Mouse (Mus musculus): Measurements from ENCODE around the gene Abca1. TPM values are rescaled to one million over a fixed set of nuclear protein-coding genes. Genes with fewer than 3 reads are reported as not detected.
A peak's percentile ranks its signal among the peaks of the same experiment; 100 is the strongest.

Abca1 gene
- polyA plus RNA-seq, 1 experiment from 2014 or later = 236 TPM

DNA sequence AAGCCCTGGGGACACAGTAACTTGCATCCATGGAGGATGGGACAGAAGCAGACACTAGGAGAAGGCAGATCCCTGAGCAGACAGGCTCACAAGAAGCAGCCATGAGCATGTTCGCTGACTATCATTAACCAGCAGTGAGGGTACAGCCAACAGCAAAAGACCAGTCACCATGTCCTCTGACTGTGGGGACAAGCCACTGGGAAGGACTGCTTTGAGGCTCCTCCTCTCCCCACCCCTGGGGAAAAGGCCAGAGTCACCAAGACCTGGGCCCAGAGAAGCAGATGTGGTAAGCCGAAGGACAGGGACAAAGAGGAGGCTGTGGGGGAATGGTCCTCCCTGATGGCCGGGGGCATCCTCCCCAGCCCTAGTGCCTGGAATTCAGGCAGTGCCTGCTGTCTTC lies 37.4 kb downstream of the Abca1 start:
- no peak overlapping the region for H3K4me3 ChIP-seq (ENCODE audit: inconsistent target)
- WGBS (ENCODE audit: missing documents) = 69% methylated on average over 3 of the region's 3 CpGs
- peaks cover 46% of the 10 kb centered on the region; the same call in 1 of the 2 replicates for H3K79me2 ChIP-seq (ENCODE audit: inconsistent target)
- H3K36me3 ChIP-seq (ENCODE audit: inconsistent target) = peaks cover 13% of the 10 kb centered on the region; the same call in 1 of the 2 replicates
- H3K27ac ChIP-seq = peak overlapping the region; percentile 95

DNA sequence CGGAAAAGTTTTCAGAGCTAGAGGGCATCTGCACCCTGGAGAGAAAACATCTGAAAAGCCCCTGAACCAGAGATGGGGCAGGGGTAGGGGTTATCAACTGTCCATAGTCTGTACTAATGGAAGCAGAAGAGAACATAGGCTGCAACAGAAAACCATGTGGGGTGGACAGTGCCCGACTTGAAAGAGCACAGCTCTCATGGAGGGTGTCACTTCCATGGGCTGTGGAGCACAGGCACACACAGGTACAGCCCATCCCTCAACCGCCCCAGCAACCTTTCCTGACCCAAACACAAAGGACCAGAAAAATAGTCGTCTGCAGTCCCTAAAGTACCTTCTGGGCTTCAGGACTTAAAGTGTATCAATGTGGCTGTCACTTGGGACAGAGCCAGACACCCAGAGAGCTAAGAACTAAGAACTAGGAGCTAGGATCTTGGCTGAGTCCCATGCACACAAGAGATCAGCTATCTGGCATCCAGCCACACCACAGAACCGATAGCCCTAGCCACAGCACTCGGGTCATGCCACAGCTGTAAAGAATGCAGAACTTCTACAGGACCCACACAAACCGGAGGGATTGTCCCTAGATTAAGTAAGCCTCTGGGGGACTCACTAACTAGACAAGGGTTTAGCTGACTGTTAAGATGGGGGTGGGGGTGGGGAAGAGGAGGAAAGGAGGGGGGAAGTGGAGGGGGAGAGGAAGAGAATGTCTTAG lies 38.0 kb downstream of the Abca1 start:
- peaks cover 53% of the 10 kb centered on the region; the same call in 1 of the 2 replicates for H3K79me2 ChIP-seq (ENCODE audit: inconsistent target)
- no peak overlapping the region for H3K4me3 ChIP-seq (ENCODE audit: inconsistent target)
- WGBS (ENCODE audit: missing documents) = 38% methylated on average over 5 of the region's 7 CpGs
- peak overlapping the region; percentile 95 for H3K27ac ChIP-seq
- H3K36me3 ChIP-seq (ENCODE audit: inconsistent target) = peaks cover 9% of the 10 kb centered on the region; the same call in 1 of the 2 replicates

DNA sequence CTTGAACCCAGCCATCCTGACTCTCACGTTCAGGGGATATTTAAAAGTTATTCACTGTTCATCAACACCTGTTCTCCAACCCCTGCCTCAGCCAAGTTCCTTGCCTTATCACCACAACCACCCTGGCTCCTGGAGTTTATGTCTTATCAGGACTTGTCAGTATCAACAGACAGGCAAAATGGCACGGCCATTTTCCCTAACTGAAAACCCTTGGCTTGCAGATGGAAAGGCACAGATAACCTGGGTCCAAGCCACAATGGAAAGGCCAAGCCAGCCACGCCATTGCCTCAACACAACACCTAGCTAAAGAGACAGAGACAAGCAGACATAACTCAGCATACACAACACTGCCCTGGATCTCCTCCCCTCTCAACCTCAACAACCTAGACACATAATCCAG lies 38.6 kb downstream of the Abca1 start:
- peak overlapping the region; percentile 95 for H3K27ac ChIP-seq
- H3K4me3 ChIP-seq (ENCODE audit: inconsistent target) = no peak overlapping the region
- peaks cover 3% of the 10 kb centered on the region; the same call in 1 of the 2 replicates for H3K36me3 ChIP-seq (ENCODE audit: inconsistent target)
- H3K79me2 ChIP-seq (ENCODE audit: inconsistent target) = peaks cover 55% of the 10 kb centered on the region; the same call in 1 of the 2 replicates
- 9% methylated on average over 2 of the region's 3 CpGs for WGBS (ENCODE audit: missing documents)

DNA sequence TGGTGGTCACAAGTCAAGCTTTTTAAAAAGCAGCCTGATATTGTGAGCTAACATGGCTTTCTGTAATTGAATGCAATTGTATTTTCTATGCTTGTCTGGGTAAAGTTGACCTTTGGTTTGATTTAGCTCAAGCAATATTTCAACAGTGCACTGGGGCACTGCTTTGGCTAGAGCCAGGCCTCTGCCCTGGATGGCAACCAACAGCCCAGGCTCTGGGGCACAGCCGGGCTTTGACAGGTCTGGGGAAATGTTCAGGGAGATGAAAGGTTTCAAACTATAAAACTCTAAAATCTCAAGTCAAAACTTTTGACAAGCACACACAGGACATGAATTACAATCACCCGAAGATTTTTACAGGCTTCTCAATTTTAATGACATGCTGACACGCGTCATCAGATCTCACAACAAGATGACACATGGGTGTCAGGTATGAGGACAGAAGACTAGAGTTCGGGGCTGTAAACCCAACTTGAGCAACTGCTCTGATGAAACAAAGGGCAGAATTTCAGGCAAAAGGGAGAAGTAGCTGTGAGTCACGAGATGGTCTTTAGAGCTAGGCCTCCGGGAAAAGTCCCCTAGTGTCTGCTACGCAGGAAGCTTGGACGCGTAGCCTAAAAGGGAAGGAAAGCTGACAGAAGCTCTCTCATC lies 39.5 kb downstream of the Abca1 start:
- peak overlapping the region; percentile 95 for H3K27ac ChIP-seq
- WGBS (ENCODE audit: missing documents) = 5% methylated on average over 9 of the region's 10 CpGs
- H3K79me2 ChIP-seq (ENCODE audit: inconsistent target) = peaks cover 59% of the 10 kb centered on the region; the same call in 1 of the 2 replicates

DNA sequence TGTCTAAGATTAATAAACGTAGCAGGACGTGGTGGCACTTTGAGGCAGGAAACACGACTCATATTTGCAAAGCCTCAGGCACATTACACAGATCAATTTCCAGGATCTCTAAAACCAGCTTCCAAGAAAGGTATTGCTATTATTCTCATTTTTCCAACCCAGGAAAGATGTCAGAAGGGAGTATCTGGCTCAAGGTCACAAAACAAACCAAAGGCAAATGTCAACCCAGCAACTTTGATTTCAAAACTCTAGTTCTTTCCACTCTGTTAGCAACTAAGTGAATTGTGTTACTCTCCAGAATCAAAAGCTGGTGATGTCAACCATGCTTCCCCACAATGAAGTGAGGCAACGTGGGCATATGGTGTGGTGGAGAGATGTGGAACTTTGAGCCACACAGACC lies 41.1 kb downstream of the Abca1 start:
- 38% methylated on average over 4 of the region's 4 CpGs for WGBS (ENCODE audit: missing documents)
- H3K27ac ChIP-seq = peak overlapping the region; percentile 95
- no peak overlapping the region for H3K4me3 ChIP-seq (ENCODE audit: inconsistent target)
- H3K79me2 ChIP-seq (ENCODE audit: inconsistent target) = peaks cover 66% of the 10 kb centered on the region; the same call in 1 of the 2 replicates
- H3K36me3 ChIP-seq (ENCODE audit: inconsistent target) = peaks cover 11% of the 10 kb centered on the region; the same call in 1 of the 2 replicates

More for the DNA sequence above, 39.5 kb downstream of the Abca1 start:
- Histone ChIP-seq H3K4me3 (ENCODE audit: inconsistent target) (no peak overlapping the region), H3K36me3 (ENCODE audit: inconsistent target) (peaks cover under 1% of the 10 kb centered on the region; the same call in 1 of the 2 replicates)

DNA sequence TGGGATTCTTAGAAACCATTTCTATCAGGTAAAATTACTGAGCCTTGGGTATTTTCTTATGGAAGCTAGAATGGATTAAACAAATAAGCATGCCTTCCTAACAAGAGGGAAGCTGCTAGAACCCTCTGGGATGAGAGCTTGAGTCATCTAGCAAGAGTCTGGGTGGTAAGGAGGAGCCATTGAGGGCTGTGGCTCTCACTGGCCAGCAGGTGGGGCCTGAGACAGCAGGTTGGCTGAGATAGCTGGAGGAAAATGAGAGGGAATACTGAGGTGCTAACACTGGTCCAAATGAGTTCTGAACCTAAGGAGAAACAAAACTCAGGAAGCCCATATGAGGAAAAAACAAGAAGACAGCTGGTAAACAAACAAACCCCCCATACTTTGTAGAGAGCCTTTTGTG lies 42.1 kb downstream of the Abca1 start:
- Histone ChIP-seq H3K27ac (0 out of 2 replicates have a peak overlapping the region, but pooled peaks have one; percentile 95), H3K79me2 (ENCODE audit: inconsistent target) (peaks cover 56% of the 10 kb centered on the region; the same call in 1 of the 2 replicates), H3K4me3 (ENCODE audit: inconsistent target) (no peak overlapping the region), H3K36me3 (ENCODE audit: inconsistent target) (peaks cover 21% of the 10 kb centered on the region)

DNA sequence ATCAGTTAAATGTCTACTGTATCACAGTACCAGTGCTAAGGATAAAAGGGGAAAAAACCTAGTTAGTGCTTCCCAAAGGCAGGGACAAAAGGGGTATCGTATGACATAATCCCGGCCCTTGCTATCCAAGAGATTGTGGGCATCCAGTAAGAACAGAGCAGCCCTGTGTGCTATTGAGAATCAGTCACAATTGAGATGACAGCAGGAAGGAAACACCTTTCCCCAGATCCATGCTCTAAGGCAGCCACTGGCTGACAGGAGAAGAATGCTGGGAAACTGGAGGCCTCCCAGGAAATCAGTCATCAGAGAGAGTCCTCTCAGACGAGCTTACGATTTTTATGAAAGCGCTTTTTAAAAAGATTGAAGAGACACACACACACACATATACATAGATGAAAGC lies 42.6 kb downstream of the Abca1 start:
- 93% methylated on average over 5 of the region's 5 CpGs for WGBS (ENCODE audit: missing documents)
- H3K27ac ChIP-seq = peak overlapping the region; percentile 85; the same call in 1 of the 2 replicates
- no peak overlapping the region for H3K4me3 ChIP-seq (ENCODE audit: inconsistent target)

DNA sequence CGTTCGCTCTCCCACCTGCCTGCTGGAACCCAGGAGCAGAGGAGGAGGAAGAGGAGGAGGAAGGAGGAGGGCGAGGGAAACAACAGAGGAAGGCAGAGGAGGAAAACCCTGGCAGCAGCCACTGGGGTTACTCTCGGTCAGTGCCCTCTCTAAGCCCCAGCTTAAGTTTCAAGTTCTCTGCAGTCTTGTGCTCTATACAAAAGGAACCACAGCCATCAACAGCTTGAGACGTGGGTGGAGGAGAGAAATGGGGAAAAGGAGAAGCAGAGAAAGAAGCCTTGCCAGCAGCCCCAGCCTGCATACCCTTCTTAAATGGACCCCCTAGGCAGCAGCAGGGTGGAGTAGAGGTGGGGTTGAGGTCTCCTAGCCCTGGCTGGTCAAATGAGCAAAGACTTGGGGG lies 43.8 kb downstream of the Abca1 start:
- peaks cover 67% of the 10 kb centered on the region; the same call in 1 of the 2 replicates for H3K79me2 ChIP-seq (ENCODE audit: inconsistent target)
- peaks cover 27% of the 10 kb centered on the region for H3K36me3 ChIP-seq (ENCODE audit: inconsistent target)
- peak overlapping the region; percentile 85 for H3K27ac ChIP-seq
- no peak overlapping the region for H3K4me3 ChIP-seq (ENCODE audit: inconsistent target)
- WGBS (ENCODE audit: missing documents) = 4% methylated on average over 2 of the region's 5 CpGs

More for the DNA sequence above, 42.6 kb downstream of the Abca1 start:
- H3K79me2 ChIP-seq (ENCODE audit: inconsistent target) = peaks cover 57% of the 10 kb centered on the region; the same call in 1 of the 2 replicates
- H3K36me3 ChIP-seq (ENCODE audit: inconsistent target) = peaks cover 22% of the 10 kb centered on the region

DNA sequence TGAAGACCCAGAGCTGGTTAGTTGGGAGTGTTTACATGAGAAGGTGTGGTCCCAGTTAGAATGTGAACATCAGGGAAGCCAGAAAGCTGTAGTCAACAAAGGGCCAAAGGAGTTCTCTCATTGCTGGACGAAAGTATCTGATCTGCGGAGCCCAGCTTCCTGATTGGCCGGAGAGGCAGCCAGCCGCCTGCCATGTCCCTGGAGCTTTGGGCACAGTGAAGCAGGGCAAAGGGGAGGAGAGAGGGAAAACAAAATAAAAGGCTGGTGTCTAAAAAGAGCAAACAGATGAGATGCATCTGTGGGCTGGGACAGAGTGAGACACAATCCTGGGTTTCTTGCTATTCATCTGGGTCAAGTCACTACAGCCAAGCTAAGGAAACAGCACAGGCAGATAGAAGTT lies 44.3 kb downstream of the Abca1 start:
- peaks cover 67% of the 10 kb centered on the region; the same call in 1 of the 2 replicates for H3K79me2 ChIP-seq (ENCODE audit: inconsistent target)
- WGBS (ENCODE audit: missing documents) = 81% methylated on average over 2 of the region's 4 CpGs
- no peak overlapping the region for H3K4me3 ChIP-seq (ENCODE audit: inconsistent target)
- H3K36me3 ChIP-seq (ENCODE audit: inconsistent target) = peaks cover 30% of the 10 kb centered on the region
- H3K27ac ChIP-seq = no peak overlapping the region

DNA sequence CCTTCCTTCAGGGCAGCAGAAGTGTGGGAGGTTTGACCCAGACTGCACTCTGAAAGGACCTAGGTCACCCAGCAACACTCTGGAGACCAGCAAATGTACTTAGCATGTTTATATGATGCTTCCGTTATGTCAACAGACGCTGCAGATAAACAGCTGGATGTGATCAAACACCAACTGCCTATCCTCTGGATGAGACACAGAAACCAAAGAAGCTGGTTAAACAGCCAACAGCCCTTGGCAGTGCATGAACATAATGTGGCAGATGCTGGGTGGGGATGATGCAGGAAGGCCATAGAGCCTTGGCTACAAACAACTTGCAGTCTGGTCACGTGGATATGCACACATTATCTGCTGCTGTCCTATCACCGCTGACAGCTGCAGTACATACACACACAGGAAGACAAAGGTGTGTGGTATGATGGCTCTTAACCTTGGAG lies 47.8 kb downstream of the Abca1 start:
- H3K79me2 ChIP-seq (ENCODE audit: inconsistent target) = peaks cover 49% of the 10 kb centered on the region; the same call in 1 of the 2 replicates
- WGBS (ENCODE audit: missing documents) = 100% methylated on average over 4 of the region's 4 CpGs
- peaks cover 54% of the 10 kb centered on the region for H3K36me3 ChIP-seq (ENCODE audit: inconsistent target)
- H3K4me3 ChIP-seq (ENCODE audit: inconsistent target) = no peak overlapping the region
- H3K27ac ChIP-seq = no peak overlapping the region

DNA sequence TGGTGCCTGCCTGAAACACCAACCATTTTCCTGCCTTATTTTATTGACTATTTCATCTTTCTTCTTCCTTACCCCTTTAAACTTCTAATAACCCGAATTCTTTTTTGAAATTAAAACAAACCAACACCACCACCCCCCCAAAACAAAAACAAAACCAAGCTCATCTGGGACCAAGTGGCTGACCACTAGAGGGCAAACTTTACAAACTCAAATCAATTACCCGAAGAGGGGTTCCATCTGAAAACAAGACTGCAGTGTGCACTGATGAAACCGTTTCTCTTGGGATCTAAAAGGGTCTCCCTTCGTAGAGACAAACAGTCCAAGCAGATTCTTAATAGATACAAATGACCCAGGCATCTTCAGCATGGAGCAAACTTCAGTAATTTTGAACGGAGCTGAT lies 49.3 kb downstream of the Abca1 start:
- H3K36me3 ChIP-seq (ENCODE audit: inconsistent target) = peaks cover 70% of the 10 kb centered on the region
- no peak overlapping the region for H3K4me3 ChIP-seq (ENCODE audit: inconsistent target)
- no peak overlapping the region for H3K27ac ChIP-seq
- WGBS (ENCODE audit: missing documents) = 34% methylated on average over 5 of the region's 5 CpGs
- peaks cover 48% of the 10 kb centered on the region; the same call in 1 of the 2 replicates for H3K79me2 ChIP-seq (ENCODE audit: inconsistent target)

DNA sequence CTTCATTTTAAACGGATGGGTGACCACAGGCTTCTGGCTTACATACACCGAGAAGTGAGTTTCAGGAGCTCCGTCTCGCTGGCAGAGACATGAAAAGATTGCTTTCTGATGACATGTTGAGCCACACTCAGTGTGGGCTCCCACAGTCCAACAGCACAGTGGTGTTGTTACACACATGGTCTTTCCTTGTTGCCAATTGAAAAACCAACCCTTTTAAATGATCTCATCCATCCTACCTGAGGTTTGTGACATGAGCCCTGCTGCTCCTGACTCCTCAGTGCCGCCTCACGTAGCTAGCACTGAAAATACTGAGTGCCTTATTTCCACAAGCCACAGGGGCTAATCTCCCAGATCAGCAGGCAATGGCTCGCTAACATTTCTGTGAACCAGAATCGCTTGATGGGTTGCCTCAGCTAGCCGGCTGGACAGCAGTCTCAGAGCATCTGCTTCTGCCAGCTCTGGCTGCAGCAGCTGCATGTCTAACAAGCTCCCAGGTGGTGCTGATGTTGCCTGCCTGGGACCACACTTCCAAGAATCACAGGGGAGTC lies 50.2 kb downstream of the Abca1 start:
- Histone ChIP-seq H3K79me2 (ENCODE audit: inconsistent target) (peaks cover 48% of the 10 kb centered on the region; the same call in 1 of the 2 replicates), H3K36me3 (ENCODE audit: inconsistent target) (peaks cover 74% of the 10 kb centered on the region), H3K27ac (no peak overlapping the region), H3K4me3 (ENCODE audit: inconsistent target) (no peak overlapping the region)
- WGBS (ENCODE audit: missing documents) = 62% methylated on average over 9 of the region's 9 CpGs

DNA sequence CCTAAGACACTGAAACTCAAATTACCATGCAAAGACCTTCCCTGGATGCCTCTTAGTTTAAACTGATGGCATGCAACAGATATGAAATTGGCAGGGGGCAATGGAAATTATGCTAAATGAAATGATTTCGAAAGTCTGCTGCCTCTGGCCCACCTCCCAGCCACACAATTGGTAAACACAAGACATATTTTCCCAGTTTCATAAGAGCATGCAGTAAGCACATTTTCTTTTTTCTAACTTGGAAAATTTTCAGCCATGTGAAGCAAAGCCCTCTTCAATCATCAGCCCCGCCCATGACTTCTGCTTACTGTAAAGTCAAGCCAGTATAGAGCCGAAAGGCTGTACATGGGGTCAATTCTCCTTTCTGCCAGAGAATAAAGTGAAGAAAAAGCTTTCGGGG lies 51.5 kb downstream of the Abca1 start:
- H3K27ac ChIP-seq = no peak overlapping the region
- WGBS (ENCODE audit: missing documents) = 39% methylated on average over 3 of the region's 4 CpGs
- H3K36me3 ChIP-seq (ENCODE audit: inconsistent target) = peaks cover 63% of the 10 kb centered on the region
- H3K79me2 ChIP-seq (ENCODE audit: inconsistent target) = peaks cover 53% of the 10 kb centered on the region; the same call in 1 of the 2 replicates
- no peak overlapping the region for H3K4me3 ChIP-seq (ENCODE audit: inconsistent target)

DNA sequence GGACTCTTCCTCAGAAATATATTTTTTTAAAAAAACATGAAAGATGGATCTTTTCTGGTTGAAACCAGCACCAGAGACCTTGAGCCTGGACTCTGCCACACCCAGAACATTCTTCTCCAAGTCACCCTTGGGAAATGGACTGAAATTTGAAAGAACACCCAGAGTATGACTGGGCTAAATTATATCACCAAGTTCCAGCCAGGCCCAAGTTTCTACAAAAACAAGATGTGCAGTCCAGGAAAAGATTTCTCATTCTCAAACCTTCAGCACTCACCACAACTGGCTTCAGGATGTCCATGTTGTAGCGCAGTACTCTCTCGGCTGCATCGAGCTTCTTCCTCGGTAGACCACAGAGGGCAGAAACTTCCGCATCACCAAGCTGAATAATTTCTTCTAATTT lies 53.0 kb downstream of the Abca1 start:
- 30% methylated on average over 5 of the region's 5 CpGs for WGBS (ENCODE audit: missing documents)
- Histone ChIP-seq H3K27ac (no peak overlapping the region), H3K79me2 (ENCODE audit: inconsistent target) (peaks cover 60% of the 10 kb centered on the region; the same call in 1 of the 2 replicates), H3K4me3 (ENCODE audit: inconsistent target) (no peak overlapping the region), H3K36me3 (ENCODE audit: inconsistent target) (peaks cover 64% of the 10 kb centered on the region)

Data from macrophage (primary cell).